Mouse (Mus musculus) lung, embryonic 16.5 days (tissue): ENCODE measurements around the gene Plekha8. TPM values are rescaled to one million over a fixed set of nuclear protein-coding genes. Genes with fewer than 3 reads are reported as not detected.

Experiments
- ATAC-seq: fragments of 200-750 bp; cut with Nextera tagmentation; 2 replicates; pipeline ENCODE4 v1.8.0; 2017; ENCODE audit warnings: low read depth, mild to moderate bottlenecking, moderate library complexity
- H3K27ac ChIP-seq: fragments of 300-500 bp; sonication (generic); 2 replicates; pipeline ENCODE4 v1.5.1; 2014; ENCODE audit warnings: mild to moderate bottlenecking, control low read depth, low read length
- H3K27me3 ChIP-seq: fragments of 300-500 bp; sonication (generic); 2 replicates; pipeline ENCODE4 v1.6.1; 2014; ENCODE audit warnings: low read depth, low read length, mixed read lengths; ENCODE audit not compliant: control insufficient read depth, insufficient read depth
- H3K36me3 ChIP-seq: fragments of 300-500 bp; sonication (generic); 2 replicates; pipeline ENCODE4 v1.6.1; 2014; ENCODE audit warnings: low read length; ENCODE audit not compliant: control insufficient read depth, insufficient read depth
- H3K4me1 ChIP-seq: fragments of 300-500 bp; sonication (generic); replicated peaks from 2 replicates; pipeline ENCODE4 v1.6.1; 2014; ENCODE audit warnings: low read length, mixed read lengths; ENCODE audit not compliant: control insufficient read depth, insufficient read depth
- H3K4me2 ChIP-seq: fragments of 300-500 bp; sonication (generic); 2 replicates; pipeline ENCODE4 v1.6.1; 2014; ENCODE audit warnings: low read depth, low read length, control low read depth
- H3K4me3 ChIP-seq: fragments of 300-500 bp; sonication (generic); 2 replicates; pipeline ENCODE4 v1.5.1; 2014; ENCODE audit warnings: mild to moderate bottlenecking, low read length, control low read depth
- H3K9ac ChIP-seq: fragments of 300-500 bp; sonication (generic); 2 replicates; pipeline ENCODE4 v1.6.1; 2014; ENCODE audit warnings: low read length, control low read depth
- H3K9me3 ChIP-seq: fragments of 300-500 bp; sonication (generic); 2 replicates; pipeline ENCODE4 v1.6.1; 2016; ENCODE audit warnings: low read length; ENCODE audit not compliant: control insufficient read depth
- WGBS: fragments of 180-500 bp; shearing (Covaris S2); extraction: QIAGEN DNeasy Blood & Tissue Kit; methylation state at CpG from one replicate; pipeline ENCODE4 v1.1.7; 2014; 5-methylcytosine and 5-hydroxymethylcytosine counted together
- polyA plus RNA-seq: library from polyadenylated mRNA; unstranded; fragments of >200 nt; fragmentation: Nextera tagmentation; extraction: Ambion mirVana; gene quantifications from 2 replicates; pipeline ENCODE4 v1.2.1, GENCODE M21; 2015

The Plekha8 gene
- polyA plus RNA-seq, 1 experiment from 2014 or later, result 7.1 TPM

GRCm38 (mm10) chr6:54686946-54687737 lies 92.2 kb downstream of the Plekha8 start:
- peaks cover 8% of the 10 kb centered on the region for H3K27me3 ChIP-seq
- H3K36me3 ChIP-seq, result no peaks in the 10 kb centered on the region
- no peak overlapping the region for H3K9ac ChIP-seq
- H3K4me1 ChIP-seq, result peaks cover 3% of the 10 kb centered on the region
- H3K4me2 ChIP-seq, result no peak overlapping the region
- 84% methylated on average over 21 of the region's 21 CpGs for WGBS
- H3K9me3 ChIP-seq, result no peaks in the 10 kb centered on the region
- no peak overlapping the region for H3K27ac ChIP-seq
- no peak overlapping the region for H3K4me3 ChIP-seq
- ATAC-seq, result no peak

GRCm38 (mm10) chr6:54688467-54689323 lies 93.8 kb downstream of the Plekha8 start:
- H3K9me3 ChIP-seq, result no peaks in the 10 kb centered on the region
- no peak overlapping the region for H3K4me3 ChIP-seq
- no peak overlapping the region for H3K4me2 ChIP-seq
- no peak for ATAC-seq
- 70% methylated on average over 18 of the region's 18 CpGs for WGBS
- no peak overlapping the region for H3K27ac ChIP-seq
- H3K36me3 ChIP-seq, result no peaks in the 10 kb centered on the region
- H3K27me3 ChIP-seq, result no peaks in the 10 kb centered on the region; the same call in 1 of the 2 replicates
- H3K4me1 ChIP-seq, result no peaks in the 10 kb centered on the region
- H3K9ac ChIP-seq, result no peak overlapping the region

- no peak overlapping the region for H3K4me2 ChIP-seq
- H3K9ac ChIP-seq, result no peak overlapping the region
- H3K9me3 ChIP-seq, result no peaks in the 10 kb centered on the region
- H3K27me3 ChIP-seq, result no peaks in the 10 kb centered on the region
- H3K4me3 ChIP-seq, result no peak overlapping the region
- WGBS, result 74% methylated on average over 7 of the region's 7 CpGs
- no peaks in the 10 kb centered on the region for H3K4me1 ChIP-seq
- no peak overlapping the region for H3K27ac ChIP-seq
- no peak for ATAC-seq
- no peaks in the 10 kb centered on the region for H3K36me3 ChIP-seq
These were observed 94.8 kb downstream of the Plekha8 start for GRCm38 (mm10) chr6:54689686-54690085.

- H3K27ac ChIP-seq, result no peak overlapping the region
- H3K4me2 ChIP-seq, result no peak overlapping the region
- H3K4me3 ChIP-seq, result no peak overlapping the region
- no peaks in the 10 kb centered on the region for H3K4me1 ChIP-seq
- no peak overlapping the region for H3K9ac ChIP-seq
- no peaks in the 10 kb centered on the region for H3K36me3 ChIP-seq
- H3K27me3 ChIP-seq, result no peaks in the 10 kb centered on the region
- ATAC-seq, result no peak
- 79% methylated on average over 13 of the region's 13 CpGs for WGBS
- H3K9me3 ChIP-seq, result no peaks in the 10 kb centered on the region
These were observed 95.9 kb downstream of the Plekha8 start for GRCm38 (mm10) chr6:54690838-54691237.

- ATAC-seq, result no peak
- no peak overlapping the region for H3K4me3 ChIP-seq
- no peaks in the 10 kb centered on the region for H3K36me3 ChIP-seq
- H3K9ac ChIP-seq, result no peak overlapping the region
- H3K4me2 ChIP-seq, result no peak overlapping the region
- H3K27me3 ChIP-seq, result no peaks in the 10 kb centered on the region
- H3K9me3 ChIP-seq, result no peaks in the 10 kb centered on the region
- H3K27ac ChIP-seq, result no peak overlapping the region
- H3K4me1 ChIP-seq, result no peaks in the 10 kb centered on the region
- 60% methylated on average over 14 of the region's 14 CpGs for WGBS
These were observed 96.6 kb downstream of the Plekha8 start for GRCm38 (mm10) chr6:54691368-54692116.

GRCm38 (mm10) chr6:54692201-54692600 lies 97.3 kb downstream of the Plekha8 start:
- Histone ChIP-seq H3K4me3 (no peak overlapping the region), H3K36me3 (no peaks in the 10 kb centered on the region), H3K4me2 (no peak overlapping the region), H3K27me3 (no peaks in the 10 kb centered on the region), H3K9me3 (no peaks in the 10 kb centered on the region), H3K9ac (no peak overlapping the region), H3K4me1 (no peaks in the 10 kb centered on the region), H3K27ac (no peak overlapping the region)
- 73% methylated on average over 1 of the region's 1 CpGs for WGBS
- ATAC-seq, result no peak

GRCm38 (mm10) chr6:54693286-54693685 lies 98.4 kb downstream of the Plekha8 start:
- no peak overlapping the region for H3K9ac ChIP-seq
- no peaks in the 10 kb centered on the region for H3K4me1 ChIP-seq
- ATAC-seq, result no peak
- H3K9me3 ChIP-seq, result no peaks in the 10 kb centered on the region
- no peaks in the 10 kb centered on the region for H3K27me3 ChIP-seq
- no peaks in the 10 kb centered on the region for H3K36me3 ChIP-seq
- H3K27ac ChIP-seq, result no peak overlapping the region
- no peak overlapping the region for H3K4me2 ChIP-seq
- no peak overlapping the region for H3K4me3 ChIP-seq
- 89% methylated on average over 6 of the region's 6 CpGs for WGBS
